Mouse (Mus musculus) forebrain, embryonic 13.5 days (tissue): ENCODE results near the gene Mtrr. TPM values are rescaled to one million over a fixed set of nuclear protein-coding genes. Genes with fewer than 3 reads are reported as not detected.

ENCODE experiments used
- polyA plus RNA-seq: library from polyadenylated mRNA; unstranded; fragments of >200 nt; fragmentation: Nextera tagmentation; extraction: Ambion mirVana; gene quantifications from 2 replicates; pipeline ENCODE4 v1.2.1, GENCODE M21; 2015

Mtrr gene
- polyA plus RNA-seq, 1 experiment from 2014 or later = 13.0 TPM

Other genes starting within 250 kb of the Mtrr start
- 32.3 and 34.9 TPM in 2 replicates for gene Fastkd3, start 85 bp upstream of the Mtrr start, polyA plus RNA-seq
- gene 1700001L19Rik, start 15.3 kb upstream of the Mtrr start, polyA plus RNA-seq = 1.5 and 1.9 TPM in 2 replicates